Mouse (Mus musculus) left cerebral cortex, postnatal 14 days (tissue): ENCODE measurements at regions not wholly inside any gene's neighbourhood (a gene's known extent, or its start where the extent isn't known, plus 50 kb on each side); places are given as distances from the start of the nearest gene placed in this dataset.

Experiments
- DNase-seq, 2 experiments: peaks; one replicate each; pipeline ENCODE4 v3.0.0; 2021 to 2022; ENCODE audit warnings: low spot score in 2 of 2, mixed read lengths in 1 of 2
- intact Hi-C: fragments of 180-260 bp; cut with DNase I; formaldehyde crosslinking; loops from one replicate; pipeline ENCODE4 v1.15.1; 2025

- intact Hi-C loops = no loop called here
- DNase-seq = peak; percentile 3 to 4
Observed at GRCm38 (mm10) chr1:31808074-31808473, 364.4 kb upstream of the Khdrbs2 start.
